Mouse (Mus musculus) C2C12 (cell line): ENCODE measurements around the gene March7. TPM values are rescaled to one million over a fixed set of nuclear protein-coding genes. Genes with fewer than 3 reads are reported as not detected.

Experiments
- H3K27me3 ChIP-seq: one replicate; pipeline ENCODE4 v1.6.1; 2011; ENCODE audit not compliant: control insufficient read depth, insufficient read depth, insufficient read length
- H3K36me3 ChIP-seq: one replicate; pipeline ENCODE4 v1.6.1; 2011; ENCODE audit not compliant: control insufficient read depth, insufficient read depth
- H3K4me3 ChIP-seq: one replicate; pipeline ENCODE4 v1.5.1; 2011; ENCODE audit warnings: mild to moderate bottlenecking, control low read depth; ENCODE audit not compliant: poor library complexity, insufficient read depth, severe bottlenecking
- H3K79me2 ChIP-seq: one replicate; pipeline ENCODE4 v1.6.1; 2011; ENCODE audit not compliant: control insufficient read depth, insufficient read depth
- H3K79me3 ChIP-seq: one replicate; pipeline ENCODE4 v1.6.1; 2011; ENCODE audit warnings: low read depth, control low read depth
- H3ac ChIP-seq: one replicate; pipeline ENCODE3; 2011; ENCODE audit warnings: low read depth; ENCODE audit not compliant: control insufficient read depth, insufficient read length
- CEBPB ChIP-seq: IDR thresholded peaks from one replicate; pipeline ENCODE4 v1.6.1; 2011; ENCODE audit warnings: low read depth, mild to moderate bottlenecking, control low read depth, moderate library complexity
- CTCF ChIP-seq: IDR thresholded peaks from one replicate; pipeline ENCODE4 v1.5.1; 2011; ENCODE audit not compliant: control insufficient read depth, insufficient read depth, insufficient read length
- FOSL1 ChIP-seq: IDR thresholded peaks from one replicate; pipeline ENCODE4 v1.8.0; 2011; ENCODE audit warnings: mild to moderate bottlenecking, low read length; ENCODE audit not compliant: poor library complexity, insufficient read depth, severe bottlenecking
- MAX ChIP-seq: IDR thresholded peaks from one replicate; pipeline ENCODE4 v1.6.1; 2011; ENCODE audit warnings: mild to moderate bottlenecking, control low read depth
- MYOD1 ChIP-seq: IDR thresholded peaks from one replicate; pipeline ENCODE4 v1.6.1; 2011; ENCODE audit warnings: low read depth; ENCODE audit not compliant: control insufficient read depth, insufficient read length
- MYOG ChIP-seq: IDR thresholded peaks from one replicate; pipeline ENCODE4 v1.6.1; 2011; ENCODE audit not compliant: control insufficient read depth, insufficient read length; ENCODE audit errors: extremely low read depth
- USF1 ChIP-seq: IDR thresholded peaks from one replicate; pipeline ENCODE4 v1.6.1; 2011; ENCODE audit warnings: low read depth, mild to moderate bottlenecking, control low read depth, moderate library complexity
- polyA plus RNA-seq: library from polyadenylated mRNA; unstranded; fragments of >200 nt; fragmentation: generic; extraction: Trizol; gene quantifications from one replicate; pipeline ENCODE4 v1.2.1, GENCODE M21; 2012; ENCODE audit warnings: missing spikeins

The March7 gene
- polyA plus RNA-seq, 1 experiment = 6.0 TPM

DNA sequence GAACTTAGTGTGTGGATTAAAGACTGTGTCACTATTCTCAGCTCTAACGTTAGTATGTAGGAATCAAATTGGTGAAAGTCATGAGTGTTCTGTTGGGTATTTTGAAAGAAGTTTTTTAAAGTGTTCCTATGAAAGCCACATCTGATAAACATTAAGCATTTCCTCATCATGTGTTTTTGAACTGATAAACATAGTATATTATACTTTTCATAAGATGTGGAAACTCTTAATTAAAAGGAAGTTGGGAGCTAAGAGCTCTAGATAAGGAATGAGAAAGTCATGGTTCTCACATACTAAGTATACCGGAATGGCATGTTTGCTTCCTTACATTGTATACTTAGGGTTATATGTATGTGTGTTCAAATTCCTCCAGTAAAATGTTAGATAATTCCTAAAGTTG is 20.7 kb downstream of the March7 start:
- H3ac ChIP-seq = no peak overlapping the region
- H3K4me3 ChIP-seq = no peak overlapping the region
- H3K79me3 ChIP-seq = peaks cover 51% of the 10 kb centered on the region
- TF ChIP-seq MAX = no peak
- TF ChIP-seq MYOD1 = no peak
- no peak for TF ChIP-seq CEBPB
- no peak for TF ChIP-seq FOSL1
- TF ChIP-seq MYOG = no peak
- no peak for TF ChIP-seq CTCF
- TF ChIP-seq USF1 = no peak
- H3K79me2 ChIP-seq = peaks cover 80% of the 10 kb centered on the region
- H3K36me3 ChIP-seq = peaks cover 74% of the 10 kb centered on the region
- no peaks in the 10 kb centered on the region for H3K27me3 ChIP-seq

DNA sequence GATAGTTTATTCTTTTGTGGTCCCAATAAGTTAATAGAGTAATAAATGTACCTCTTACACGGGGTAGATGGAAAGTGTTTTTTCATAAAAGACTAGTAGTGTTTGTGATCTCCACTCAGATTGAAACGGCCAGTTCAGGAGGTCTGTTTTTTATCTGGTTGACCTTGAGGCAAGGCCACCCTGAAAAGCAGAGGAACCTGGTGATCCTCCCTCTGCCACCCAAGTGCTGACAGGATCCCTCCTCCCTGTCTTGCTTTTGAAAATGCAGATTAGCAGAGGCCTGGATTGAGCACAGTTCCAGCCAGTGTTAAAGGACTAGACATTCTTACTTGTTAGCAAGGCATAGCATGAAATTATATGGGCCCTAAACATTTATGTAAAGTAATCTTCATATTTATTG is 23.5 kb downstream of the March7 start:
- H3K36me3 ChIP-seq = peaks cover 98% of the 10 kb centered on the region
- no peak overlapping the region for H3ac ChIP-seq
- TF ChIP-seq CEBPB = no peak
- TF ChIP-seq CTCF = no peak
- TF ChIP-seq USF1 = no peak
- TF ChIP-seq MYOD1 = no peak
- TF ChIP-seq MAX = no peak
- TF ChIP-seq FOSL1 = no peak
- no peak for TF ChIP-seq MYOG
- H3K4me3 ChIP-seq = no peak overlapping the region
- peaks cover 24% of the 10 kb centered on the region for H3K79me3 ChIP-seq
- no peaks in the 10 kb centered on the region for H3K27me3 ChIP-seq
- peaks cover 56% of the 10 kb centered on the region for H3K79me2 ChIP-seq

DNA sequence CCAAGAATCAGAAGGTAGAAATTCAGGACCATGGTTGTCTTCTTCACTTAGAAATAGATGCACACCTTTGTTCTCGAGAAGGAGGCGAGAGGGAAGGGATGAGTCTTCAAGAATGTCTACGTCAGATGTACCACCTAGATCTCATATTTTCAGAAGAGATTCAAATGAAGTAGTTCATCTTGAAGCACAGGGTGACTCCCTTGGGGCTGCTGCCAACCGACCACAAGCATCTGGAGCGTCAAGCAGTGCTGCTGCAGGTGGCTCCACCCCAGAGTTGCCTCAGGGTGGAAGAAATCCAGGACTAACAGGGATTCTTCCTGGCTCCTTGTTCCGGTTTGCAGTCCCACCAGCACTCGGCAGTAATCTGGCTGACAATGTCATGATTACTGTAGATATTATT is 24.8 kb downstream of the March7 start:
- H3K36me3 ChIP-seq = peaks cover 100% of the 10 kb centered on the region
- H3K79me3 ChIP-seq = peaks cover 13% of the 10 kb centered on the region
- H3K79me2 ChIP-seq = peaks cover 45% of the 10 kb centered on the region
- no peak overlapping the region for H3K4me3 ChIP-seq
- TF ChIP-seq FOSL1 (no peak), USF1 (no peak), MYOD1 (no peak), MAX (no peak), CEBPB (no peak), MYOG (no peak), CTCF (no peak)
- no peaks in the 10 kb centered on the region for H3K27me3 ChIP-seq
- H3ac ChIP-seq = no peak overlapping the region

DNA sequence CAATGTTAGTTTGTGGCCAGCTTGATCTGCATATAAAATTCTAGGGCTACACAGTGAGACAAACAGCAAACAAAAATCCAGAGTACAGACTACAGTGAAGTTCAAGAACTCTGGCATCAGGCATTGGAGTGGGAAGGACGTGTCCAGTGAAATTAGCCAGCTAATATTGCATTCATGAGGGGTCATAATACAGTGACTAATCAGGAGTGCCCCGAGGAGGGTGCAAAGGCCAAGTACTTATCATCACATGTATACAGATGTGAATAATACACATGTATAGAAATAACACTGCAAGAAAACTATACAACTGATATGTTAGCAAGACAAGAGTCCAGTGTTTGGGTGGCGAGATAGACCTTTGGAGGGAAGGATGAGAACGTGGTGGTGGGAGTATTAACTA is 43.1 kb downstream of the March7 start:
- TF ChIP-seq CTCF (no peak), MAX (no peak), MYOD1 (no peak), FOSL1 (no peak), USF1 (no peak), CEBPB (no peak), MYOG (no peak)
- H3K4me3 ChIP-seq = no peak overlapping the region
- no peak overlapping the region for H3ac ChIP-seq
- H3K79me3 ChIP-seq = no peaks in the 10 kb centered on the region
- no peaks in the 10 kb centered on the region for H3K27me3 ChIP-seq
- peaks cover 38% of the 10 kb centered on the region for H3K36me3 ChIP-seq
- no peaks in the 10 kb centered on the region for H3K79me2 ChIP-seq

DNA sequence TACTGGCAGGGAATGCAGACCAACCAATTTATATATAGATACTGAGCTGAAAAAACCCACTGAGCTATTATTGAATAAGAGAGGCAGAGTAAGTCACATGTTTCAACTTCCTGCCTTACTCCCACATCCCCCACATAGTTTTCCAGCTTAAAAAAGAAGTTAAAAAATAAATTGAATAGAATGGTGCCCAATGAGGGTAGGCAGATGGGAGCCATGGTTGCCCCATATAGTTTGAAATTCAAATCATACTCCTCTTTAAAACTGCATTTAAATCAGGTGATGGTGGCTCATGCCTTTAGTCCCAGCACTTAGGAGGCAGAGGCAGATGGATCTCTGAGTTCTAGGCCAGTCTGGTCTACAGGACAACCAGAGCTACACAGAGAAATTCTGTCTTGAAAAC is 43.8 kb downstream of the March7 start:
- TF ChIP-seq CTCF = no peak
- no peak for TF ChIP-seq MYOG
- TF ChIP-seq MAX = no peak
- TF ChIP-seq CEBPB = no peak
- no peak for TF ChIP-seq USF1
- TF ChIP-seq MYOD1 = no peak
- no peak for TF ChIP-seq FOSL1
- Histone ChIP-seq H3K79me2 (no peaks in the 10 kb centered on the region), H3K36me3 (peaks cover 30% of the 10 kb centered on the region)

DNA sequence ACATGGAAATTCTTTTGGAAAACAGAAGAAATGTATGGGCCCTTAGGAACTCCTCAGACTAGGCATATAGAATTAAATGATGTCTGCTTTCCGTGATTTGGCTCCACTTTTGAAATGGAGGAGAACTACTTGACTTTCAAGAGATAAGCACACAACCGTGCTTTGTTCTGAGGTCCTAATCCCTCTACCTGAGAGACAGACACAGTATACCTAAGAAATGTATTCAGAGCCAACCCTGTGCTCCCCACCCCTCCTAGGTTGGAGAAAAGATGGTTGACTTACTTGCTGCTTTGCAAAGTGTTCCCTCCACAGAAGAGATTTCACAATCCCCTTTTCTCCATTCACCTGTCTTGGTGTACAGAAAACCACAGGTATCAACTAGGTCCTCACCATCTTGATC is 47.1 kb downstream of the March7 start:
- H3K4me3 ChIP-seq = no peak overlapping the region
- no peaks in the 10 kb centered on the region for H3K79me3 ChIP-seq
- H3ac ChIP-seq = no peak overlapping the region
- no peaks in the 10 kb centered on the region for H3K27me3 ChIP-seq
- peaks cover 5% of the 10 kb centered on the region for H3K36me3 ChIP-seq
- no peaks in the 10 kb centered on the region for H3K79me2 ChIP-seq
- TF ChIP-seq MAX = no peak
- no peak for TF ChIP-seq MYOG
- no peak for TF ChIP-seq CTCF
- no peak for TF ChIP-seq USF1
- TF ChIP-seq FOSL1 = no peak
- no peak for TF ChIP-seq CEBPB
- no peak for TF ChIP-seq MYOD1

More for the DNA sequence above, 43.8 kb downstream of the March7 start:
- H3K27me3 ChIP-seq = no peaks in the 10 kb centered on the region
- H3K4me3 ChIP-seq = no peak overlapping the region
- H3K79me3 ChIP-seq = no peaks in the 10 kb centered on the region
- H3ac ChIP-seq = no peak overlapping the region
